Mouse (Mus musculus): ENCODE results near the gene Rab5c.

DNA sequence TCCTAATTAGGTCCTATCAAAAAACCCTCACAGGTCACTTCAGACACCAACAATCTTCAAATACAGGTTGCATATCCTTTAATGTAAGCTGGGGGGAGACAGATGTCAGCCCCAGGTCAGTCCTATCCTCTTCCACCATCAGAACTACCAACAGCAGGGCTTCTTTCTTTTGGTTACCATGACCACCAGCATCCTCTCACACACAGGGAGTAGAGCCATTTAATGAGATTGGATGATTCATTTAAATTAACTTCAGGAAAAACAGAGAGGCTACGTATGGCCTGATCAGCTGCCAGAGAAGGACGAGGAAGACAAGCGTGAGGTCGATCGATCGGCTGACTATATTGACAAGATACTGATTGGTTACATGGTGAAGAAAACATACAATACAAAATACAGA lies 23.1 kb downstream of the Rab5c start:
- TF ChIP-seq CTCF (IDR thresholded peaks at IDR 0.05; ENCODE audit: extremely low read depth, insufficient read depth, insufficient read length, insufficient replicate concordance) (no peak), POLR2A (IDR thresholded peaks at IDR 0.05; ENCODE audit: low read depth, low read length) (no peak)
